Mouse (Mus musculus): ENCODE measurements around the gene Sorcs1. TPM values are rescaled to one million over a fixed set of nuclear protein-coding genes. Genes with fewer than 3 reads are reported as not detected.

The Sorcs1 gene
- total RNA-seq, 2 experiments from 2014 or later: 39.2 to 48.1 TPM

GRCm38 (mm10) chr19:50141853-50142252 is 536.6 kb downstream of the Sorcs1 start:
- intact Hi-C loops (cut with DNase I): no loop called here
- DNase-seq (ENCODE audit: low spot score in 2 of 2): peak; percentile 39 to 42

- intact Hi-C loops (cut with DNase I): loop anchor here (10.0 kb wide), 1 partner anchor 170 kb away; no protein-coding TSS in a partner anchor
- DNase-seq (ENCODE audit: low spot score in 2 of 2): no peak
Measured at GRCm38 (mm10) chr19:50134656-50135055, 543.8 kb downstream of the Sorcs1 start.

GRCm38 (mm10) chr19:50105842-50106585 is 572.4 kb downstream of the Sorcs1 start:
- intact Hi-C loops (cut with DNase I): no loop called here
- no peak for DNase-seq (ENCODE audit: low spot score in 2 of 2)

Small RNAs within 50 kb of the gene (microRNA-seq; reads per million reads assigned to microRNA genes)
- gene Gm27749: 0 reads per million in 2 experiments

Data from left cerebral cortex, postnatal 14 days (tissue).